Mouse (Mus musculus) gastrocnemius, postnatal 36 days (tissue): ENCODE results near the gene Fgfr2. TPM values are rescaled to one million over a fixed set of nuclear protein-coding genes. Genes with fewer than 3 reads are reported as not detected.
A peak's percentile ranks its signal among the peaks of the same experiment; 100 is the strongest.

ENCODE experiments used
- DNase-seq, 2 experiments: peaks; one replicate each; pipeline ENCODE4 v3.0.0; 2022
- intact Hi-C: fragments of 180-260 bp; cut with DNase I; formaldehyde crosslinking; loops from one replicate; pipeline ENCODE4 v1.15.1; 2025
- total RNA-seq, 2 experiments: library from RNA; stranded (reverse); gene quantifications; 2 replicates each; pipeline ENCODE4 v1.2.3; 2021

The Fgfr2 gene
- total RNA-seq, 2 experiments from 2014 or later, result 0.28 to 0.49 TPM

- intact Hi-C loops, result no loop called here
- DNase-seq, result no peak
Measured at GRCm38 (mm10) chr7:132005996-132006696, 1117.0 kb downstream of the Fgfr2 start.

- intact Hi-C loops, result no loop called here
- no peak for DNase-seq
Measured at GRCm38 (mm10) chr7:131992873-131993272, 1130.3 kb downstream of the Fgfr2 start.

- no peak for DNase-seq
- intact Hi-C loops, result no loop called here
Measured at GRCm38 (mm10) chr7:131992226-131992625, 1130.9 kb downstream of the Fgfr2 start.

- intact Hi-C loops, result no loop called here
- DNase-seq, result no peak
Measured at GRCm38 (mm10) chr7:131989056-131989455, 1134.1 kb downstream of the Fgfr2 start.

- no peak for DNase-seq
- intact Hi-C loops, result no loop called here
Measured at GRCm38 (mm10) chr7:131978609-131979008, 1144.5 kb downstream of the Fgfr2 start.

GRCm38 (mm10) chr7:131975867-131976266 lies 1147.3 kb downstream of the Fgfr2 start:
- no peak for DNase-seq
- intact Hi-C loops, result no loop called here

GRCm38 (mm10) chr7:131970255-131970654 lies 1152.9 kb downstream of the Fgfr2 start:
- no peak for DNase-seq
- intact Hi-C loops, result no loop called here

GRCm38 (mm10) chr7:131966916-131967494 lies 1156.1 kb downstream of the Fgfr2 start:
- DNase-seq, result no peak
- intact Hi-C loops, result no loop called here

- no peak for DNase-seq
- intact Hi-C loops, result no loop called here
Measured at GRCm38 (mm10) chr7:131966023-131966915, 1156.9 kb downstream of the Fgfr2 start, which contains the start of gene Gpr26. TSS of gene Gpr26 (plus strand) at chr7:131966460.

GRCm38 (mm10) chr7:131960551-131960950 lies 1162.6 kb downstream of the Fgfr2 start:
- intact Hi-C loops, result no loop called here

GRCm38 (mm10) chr7:131958705-131959104 lies 1164.4 kb downstream of the Fgfr2 start:
- no peak for DNase-seq
- intact Hi-C loops, result no loop called here

More at GRCm38 (mm10) chr7:131960551-131960950, 1162.6 kb downstream of the Fgfr2 start:
- no peak for DNase-seq

- intact Hi-C loops, result no loop called here
- DNase-seq, result no peak
Measured at GRCm38 (mm10) chr7:131953402-131953801, 1169.7 kb downstream of the Fgfr2 start.

GRCm38 (mm10) chr7:131951131-131951530 lies 1172.0 kb downstream of the Fgfr2 start:
- DNase-seq, result no peak
- intact Hi-C loops, result no loop called here

GRCm38 (mm10) chr7:131937611-131938010 lies 1185.5 kb downstream of the Fgfr2 start:
- intact Hi-C loops, result no loop called here
- DNase-seq, result no peak

GRCm38 (mm10) chr7:131927288-131928050 lies 1195.7 kb downstream of the Fgfr2 start:
- intact Hi-C loops, result no loop called here
- DNase-seq, result no peak

GRCm38 (mm10) chr7:131917384-131917783 lies 1205.8 kb downstream of the Fgfr2 start:
- DNase-seq, result no peak
- intact Hi-C loops, result no loop called here

- intact Hi-C loops, result no loop called here
- no peak for DNase-seq
Measured at GRCm38 (mm10) chr7:131909611-131910010, 1213.5 kb downstream of the Fgfr2 start.

- intact Hi-C loops, result no loop called here
Measured at GRCm38 (mm10) chr7:131906499-131907190, 1216.5 kb downstream of the Fgfr2 start.

GRCm38 (mm10) chr7:131899356-131899755 lies 1223.8 kb downstream of the Fgfr2 start:
- peak; percentile 26 to 59 for DNase-seq

More at GRCm38 (mm10) chr7:131906499-131907190, 1216.5 kb downstream of the Fgfr2 start:
- DNase-seq, result no peak

GRCm38 (mm10) chr7:131897282-131897681 lies 1225.9 kb downstream of the Fgfr2 start:
- intact Hi-C loops, result loop anchor here (5.0 kb wide), 2 partner anchors 650 to 740 kb away; no protein-coding TSS in a partner anchor
- DNase-seq, result no peak

More at GRCm38 (mm10) chr7:131899356-131899755, 1223.8 kb downstream of the Fgfr2 start:
- intact Hi-C loops, result loop anchor here (1.0 to 5.0 kb wide), 3 partner anchors 314 to 738 kb away; no protein-coding TSS in a partner anchor
